Mouse (Mus musculus): ENCODE data around the gene Arhgap32. TPM values are rescaled to one million over a fixed set of nuclear protein-coding genes. Genes with fewer than 3 reads are reported as not detected.
"Not testable (repeated sequence)": the region's sequence is repeated elsewhere in the genome, so short reads cannot be mapped to it uniquely, and the experiment has no call there.

Arhgap32 gene
- total RNA-seq, 1 experiment from 2014 or later = 45.4 TPM

- no peak for DNase-seq
Observed at GRCm38 (mm10) chr9:32137697-32138426, 21.9 kb downstream of the Arhgap32 start.

GRCm38 (mm10) chr9:32138616-32139015 is 22.7 kb downstream of the Arhgap32 start:
- DNase-seq = no peak

DNA sequence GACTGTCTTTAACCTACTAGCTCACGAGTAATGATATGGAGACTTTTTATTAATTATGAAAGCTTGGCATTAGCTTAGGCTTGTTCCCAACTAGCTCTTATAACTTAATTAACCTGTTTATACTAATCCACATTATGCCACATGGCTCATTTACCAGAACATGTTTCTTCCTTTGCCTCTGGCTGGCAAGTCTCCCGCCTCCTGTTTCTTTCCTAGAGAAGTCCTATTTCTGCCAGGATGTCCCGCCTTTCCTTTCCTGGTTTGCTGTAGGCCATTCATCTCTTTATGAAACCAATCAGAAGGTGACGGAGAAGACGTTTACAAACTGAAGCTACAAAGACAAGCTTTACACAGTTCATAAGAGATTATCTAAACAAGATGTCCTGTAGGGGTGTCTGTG is 23.7 kb downstream of the Arhgap32 start:
- DNase-seq = no peak

DNA sequence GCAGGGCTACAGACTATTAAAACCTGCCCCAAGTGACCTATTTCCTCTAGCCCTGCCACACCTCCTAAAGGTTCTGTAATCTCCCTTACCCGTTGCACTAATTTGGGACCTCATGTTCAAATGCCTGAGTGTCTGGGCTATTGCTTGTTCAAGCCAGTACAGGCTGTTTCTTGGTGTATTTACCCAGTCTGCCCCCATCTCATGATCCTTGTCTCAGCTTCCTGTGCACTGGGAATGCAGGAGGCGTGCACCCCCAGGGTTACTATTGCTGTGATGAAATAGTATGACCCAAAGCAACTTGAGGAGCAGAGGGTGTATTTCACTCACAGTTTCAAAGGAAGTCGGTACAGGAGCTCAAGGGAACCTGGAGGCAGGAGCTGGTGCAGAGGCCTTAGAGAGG is 26.9 kb downstream of the Arhgap32 start:
- no peak for DNase-seq

GRCm38 (mm10) chr9:32143451-32143850 is 27.5 kb downstream of the Arhgap32 start:
- DNase-seq = no peak

- no peak for DNase-seq
Observed at GRCm38 (mm10) chr9:32146257-32146996, 30.5 kb downstream of the Arhgap32 start.

DNA sequence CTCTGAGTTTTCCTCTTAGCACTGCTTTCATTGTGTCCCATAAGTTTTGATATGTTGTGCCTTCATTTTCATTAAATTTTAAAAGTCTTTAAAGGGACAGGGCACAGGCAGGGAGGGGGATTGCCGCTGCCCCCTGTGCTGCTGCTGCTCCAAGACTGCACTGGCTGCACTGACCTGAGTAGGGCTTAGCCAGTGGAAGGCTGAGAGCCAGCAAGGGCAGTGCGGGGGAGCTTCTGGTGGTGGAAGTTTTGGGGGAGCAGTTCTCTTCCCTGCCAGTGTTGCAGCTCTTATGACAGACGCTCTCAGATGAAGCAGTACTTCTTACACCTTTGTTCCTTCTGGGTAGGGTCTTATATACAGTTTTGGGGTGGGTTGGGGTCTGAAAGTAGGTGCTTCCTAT is 33.3 kb downstream of the Arhgap32 start:
- DNase-seq = no peak

GRCm38 (mm10) chr9:32149836-32150642 is 34.1 kb downstream of the Arhgap32 start:
- DNase-seq = no peak

DNA sequence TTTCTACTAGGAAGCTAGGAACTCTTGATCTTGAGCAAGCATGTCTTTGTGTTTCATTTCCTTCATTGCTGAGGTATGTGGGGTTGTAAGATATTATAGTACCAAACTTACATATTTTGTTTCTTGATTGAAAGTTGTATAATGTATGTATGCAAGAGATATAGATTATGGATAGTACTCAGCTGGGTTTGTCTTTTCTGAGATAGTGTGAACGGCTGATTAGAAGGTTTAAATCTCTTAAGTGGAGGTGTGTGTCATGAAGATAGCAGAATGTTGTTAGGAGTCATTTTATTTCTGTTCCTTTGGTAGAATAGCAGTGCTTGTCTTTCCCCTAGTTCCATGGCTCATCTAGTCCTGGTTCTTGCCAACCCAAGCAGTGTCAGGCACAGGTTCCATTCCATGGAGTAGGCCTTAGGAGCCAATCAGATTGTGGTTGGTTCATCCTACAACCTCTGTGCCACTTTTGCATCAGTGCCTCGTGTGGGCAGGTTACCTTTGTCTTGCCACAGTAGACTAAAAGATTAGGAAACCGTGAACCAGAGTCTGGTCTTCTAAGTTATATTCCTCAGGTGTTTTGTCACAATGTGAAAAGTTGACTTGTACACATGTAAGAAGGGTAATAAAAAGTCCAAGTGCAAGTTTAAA is 38.9 kb downstream of the Arhgap32 start:
- no peak for DNase-seq

GRCm38 (mm10) chr9:32156706-32157105 is 40.8 kb downstream of the Arhgap32 start:
- DNase-seq = no peak

DNA sequence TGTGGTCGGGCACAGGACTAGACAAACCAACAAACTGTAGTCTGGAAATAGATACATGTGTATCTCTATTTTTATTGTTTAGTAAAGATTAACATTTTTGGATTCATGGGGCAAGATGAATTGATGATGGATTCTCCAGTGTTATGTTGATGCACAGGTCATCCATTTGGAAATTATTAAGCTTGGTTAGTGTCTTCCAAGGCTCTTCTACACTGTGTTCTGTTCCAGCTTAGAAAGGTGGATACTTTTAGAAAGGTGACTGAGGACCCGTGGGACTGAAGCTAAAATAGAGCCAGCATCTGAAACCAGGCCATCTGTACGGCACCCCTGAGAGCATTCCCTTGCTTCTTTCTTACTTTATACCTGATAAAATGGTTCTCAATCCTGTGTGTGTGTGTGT is 41.3 kb downstream of the Arhgap32 start:
- no peak for DNase-seq

DNA sequence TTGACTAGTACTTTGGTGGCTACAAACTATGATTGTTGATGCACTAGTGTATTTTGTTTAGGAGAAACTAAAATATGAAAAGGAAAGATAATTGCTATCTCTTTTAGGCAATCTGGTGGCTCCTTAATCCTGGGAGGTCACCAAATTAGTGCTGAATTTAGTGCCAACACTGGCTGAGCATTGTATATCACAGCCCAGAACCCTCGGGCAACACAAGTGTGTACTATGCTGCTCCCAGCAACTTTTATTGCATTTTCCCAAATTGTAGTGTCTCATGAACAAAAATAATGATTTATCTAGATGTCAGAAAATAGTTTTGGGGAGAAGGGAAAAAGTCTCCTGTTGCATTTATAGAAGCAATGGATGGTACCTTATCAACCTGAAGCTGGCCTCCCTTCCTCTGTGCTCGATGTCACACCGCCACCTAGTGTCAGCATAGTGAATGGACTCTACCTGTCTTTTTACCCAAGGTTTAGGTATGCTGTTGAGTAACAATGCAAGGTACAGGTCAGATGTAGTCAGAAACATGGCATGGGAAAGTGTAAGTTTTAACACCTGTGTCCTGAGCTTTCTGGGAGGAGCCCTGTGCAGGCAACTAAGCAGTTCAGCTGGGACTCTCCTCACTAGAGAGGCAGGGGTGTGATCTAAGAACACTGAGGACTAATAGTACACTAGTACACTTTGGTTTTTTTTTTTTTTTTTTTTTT is 43.1 kb downstream of the Arhgap32 start:
- DNase-seq = peak; percentile 79

DNA sequence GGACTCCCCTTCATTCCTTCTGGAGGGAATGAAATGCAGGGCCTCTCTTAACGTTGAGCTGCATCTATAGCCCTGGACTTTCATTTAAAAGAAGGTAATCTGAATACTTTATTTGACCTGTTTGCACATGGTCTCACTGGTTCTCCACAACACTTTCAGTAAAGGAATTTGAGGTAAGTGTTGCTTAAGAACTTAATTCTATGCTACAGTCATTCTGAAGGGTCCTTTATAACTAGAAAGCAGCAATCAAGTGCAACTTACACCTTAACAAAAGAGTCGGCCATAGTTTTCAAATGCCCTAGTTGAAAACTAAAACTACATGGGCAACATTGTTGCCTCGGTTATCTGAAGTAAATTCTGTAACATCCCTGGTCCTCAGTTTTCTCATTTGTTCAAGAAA is 43.8 kb downstream of the Arhgap32 start:
- DNase-seq = no peak

DNA sequence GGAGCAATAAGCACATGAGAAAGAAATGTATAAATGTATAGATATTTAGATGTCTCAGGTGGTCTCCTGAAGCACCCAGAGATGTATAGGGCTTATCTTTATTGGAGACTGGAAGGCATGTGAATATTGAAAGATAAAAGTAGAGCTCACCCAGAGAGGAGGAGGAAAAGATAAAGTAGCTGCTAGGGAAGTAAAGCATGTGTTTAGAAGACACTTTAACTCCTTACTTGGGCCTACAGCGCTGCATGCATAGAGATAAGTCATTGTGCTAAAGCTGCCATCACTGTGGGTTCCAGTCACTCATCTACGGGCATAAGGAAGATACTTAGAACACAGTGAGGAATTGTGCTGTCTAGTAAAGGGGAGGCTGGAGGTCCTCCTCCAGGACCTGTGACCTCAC is 46.9 kb downstream of the Arhgap32 start:
- DNase-seq = no peak

- DNase-seq = not testable (repeated sequence)
Observed at GRCm38 (mm10) chr9:32163820-32164219, 47.9 kb downstream of the Arhgap32 start.

- no peak for DNase-seq
Observed at GRCm38 (mm10) chr9:32168546-32169137, 52.7 kb downstream of the Arhgap32 start.

DNA sequence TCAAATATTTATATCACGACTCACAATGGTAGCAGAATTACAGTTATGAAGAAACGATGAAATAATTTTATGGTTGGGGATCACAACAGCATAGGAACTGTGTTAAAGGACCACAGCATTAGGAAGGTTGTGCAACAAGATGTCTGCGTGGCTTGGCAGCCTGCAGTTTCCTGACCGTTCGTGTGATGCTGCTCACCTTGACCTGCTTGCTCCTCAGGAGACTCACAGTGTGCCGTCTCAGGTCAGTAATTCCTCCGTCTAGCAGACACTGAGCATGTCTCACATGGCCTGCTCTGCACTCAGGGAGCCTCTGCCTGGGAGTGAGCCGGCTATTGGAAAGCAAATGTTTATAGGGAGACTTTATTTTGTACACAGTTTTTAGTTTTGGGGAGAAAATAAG is 54.8 kb downstream of the Arhgap32 start:
- DNase-seq = peak; percentile 5

DNA sequence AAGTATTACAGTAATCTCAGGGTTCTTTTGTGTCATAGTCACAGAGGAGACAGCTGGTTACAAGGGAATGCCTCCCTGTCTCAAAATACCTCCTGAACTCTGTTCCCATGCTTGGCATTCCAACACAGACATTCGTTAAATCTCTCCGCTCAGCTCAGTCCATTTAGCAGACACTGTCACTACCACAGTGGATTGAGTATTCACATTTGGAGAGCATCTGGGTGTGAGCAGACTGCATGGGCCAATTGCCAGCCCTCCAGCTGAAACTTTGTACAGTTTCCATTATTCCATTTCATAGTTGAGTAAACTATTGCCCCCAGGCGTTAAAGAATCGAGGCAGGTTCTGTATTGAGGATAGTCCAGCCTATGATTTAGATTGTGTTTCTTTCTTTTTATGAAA is 60.7 kb downstream of the Arhgap32 start:
- no peak for DNase-seq

- DNase-seq = no peak
Observed at GRCm38 (mm10) chr9:32181170-32181569, 65.2 kb downstream of the Arhgap32 start.

- peak; percentile 27 for DNase-seq
Observed at GRCm38 (mm10) chr9:32186489-32186888, 70.6 kb downstream of the Arhgap32 start.

All from adrenal gland, postnatal 14 days (tissue).